Mouse (Mus musculus) stomach, postnatal 0 days (tissue): ENCODE measurements around the gene Npc2. TPM values are rescaled to one million over a fixed set of nuclear protein-coding genes. Genes with fewer than 3 reads are reported as not detected.

Experiments
- ATAC-seq: fragments of 200-750 bp; cut with Nextera tagmentation; 2 replicates; pipeline ENCODE4 v1.8.0; 2017; ENCODE audit not compliant: low FRiP score, low TSS enrichment
- DNase-seq: peaks from one replicate; pipeline ENCODE4 v3.0.0-alpha.2; 2016; ENCODE audit warnings: low spot score
- H3K27ac ChIP-seq: fragments of 300-500 bp; sonication (generic); replicated peaks from 2 replicates; pipeline ENCODE4 v1.5.1; 2014; ENCODE audit warnings: mild to moderate bottlenecking, control low read depth
- H3K27me3 ChIP-seq: fragments of 300-500 bp; sonication (generic); 2 replicates; pipeline ENCODE4 v1.6.1; 2014; ENCODE audit warnings: low read length; ENCODE audit not compliant: control insufficient read depth, insufficient read depth
- H3K36me3 ChIP-seq: fragments of 300-500 bp; sonication (generic); 2 replicates; pipeline ENCODE4 v1.6.1; 2014; ENCODE audit warnings: low read length, mixed read lengths; ENCODE audit not compliant: control insufficient read depth, insufficient read depth
- H3K4me1 ChIP-seq: fragments of 300-500 bp; sonication (generic); replicated peaks from 2 replicates; pipeline ENCODE4 v1.6.1; 2014; ENCODE audit warnings: antibody characterized with exemption; ENCODE audit not compliant: control insufficient read depth, insufficient read depth
- H3K4me2 ChIP-seq: fragments of 300-500 bp; sonication (generic); replicated peaks from 2 replicates; pipeline ENCODE4 v1.6.1; 2014; ENCODE audit warnings: low read depth, mild to moderate bottlenecking, control low read depth, moderate library complexity
- H3K4me3 ChIP-seq: fragments of 300-500 bp; sonication (generic); 2 replicates; pipeline ENCODE4 v1.5.1; 2014; ENCODE audit warnings: low read depth, low read length, control low read depth
- H3K9ac ChIP-seq: fragments of 300-500 bp; sonication (generic); 2 replicates; pipeline ENCODE4 v1.6.1; 2014; ENCODE audit warnings: mild to moderate bottlenecking, low read length, control low read depth, mixed read lengths
- H3K9me3 ChIP-seq: fragments of 300-500 bp; sonication (generic); 2 replicates; pipeline ENCODE4 v1.6.1; 2016; ENCODE audit warnings: low read length; ENCODE audit not compliant: control insufficient read depth
- CTCF ChIP-seq: IDR thresholded peaks from 2 replicates; pipeline ENCODE4 v1.5.1; 2016; ENCODE audit warnings: antibody characterized with exemption, low read depth, mild to moderate bottlenecking, moderate library complexity
- EP300 ChIP-seq: optimal IDR thresholded peaks from 2 replicates; pipeline ENCODE3; 2016; ENCODE audit warnings: antibody characterized with exemption
- WGBS: fragments of 180-500 bp; shearing (Covaris S2); extraction: QIAGEN DNeasy Blood & Tissue Kit; methylation state at CpG from one replicate; pipeline ENCODE4 v1.1.7; 2014; 5-methylcytosine and 5-hydroxymethylcytosine counted together
- polyA plus RNA-seq: library from polyadenylated mRNA; unstranded; fragments of >200 nt; fragmentation: Nextera tagmentation; extraction: Ambion mirVana; gene quantifications from 2 replicates; pipeline ENCODE4 v1.2.1, GENCODE M21; 2015

Npc2 gene
- polyA plus RNA-seq, 1 experiment from 2014 or later, result 49.0 TPM

DNA sequence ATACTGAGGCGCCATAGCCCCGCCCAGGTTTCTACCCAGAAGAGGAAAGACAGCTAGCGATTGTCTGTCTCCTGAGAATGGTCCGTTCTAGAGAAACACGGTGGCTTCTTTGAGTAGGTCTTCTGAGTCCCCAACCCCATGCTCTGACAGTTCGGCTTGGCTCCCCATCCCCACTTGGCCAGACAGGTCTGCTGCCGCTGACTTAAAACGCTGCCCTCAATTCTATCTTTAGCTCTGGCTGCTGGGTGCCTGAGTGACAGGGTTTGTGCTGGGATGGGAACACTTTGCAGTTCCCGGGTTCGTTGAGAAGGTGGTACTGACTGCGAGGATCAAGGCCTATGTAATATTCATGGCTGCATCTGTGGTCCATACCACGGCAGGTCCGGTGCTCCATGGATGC lies 39.6 kb downstream of the Npc2 start:
- TF ChIP-seq CTCF (no peak), EP300 (no peak)
- WGBS, result 67% methylated on average over 13 of the region's 13 CpGs
- Histone ChIP-seq H3K4me2 (no peak overlapping the region), H3K27me3 (no peaks in the 10 kb centered on the region), H3K4me1 (no peaks in the 10 kb centered on the region), H3K4me3 (no peak overlapping the region), H3K9ac (no peak overlapping the region), H3K27ac (no peak overlapping the region), H3K9me3 (no peaks in the 10 kb centered on the region), H3K36me3 (no peaks in the 10 kb centered on the region)
- DNase-seq (no peak), ATAC-seq (no peak)

GRCm38 (mm10) chr12:84728421-84728820 lies 44.5 kb downstream of the Npc2 start:
- no peak overlapping the region for H3K9ac ChIP-seq
- TF ChIP-seq EP300 (no peak), CTCF (no peak)
- DNase-seq (no peak), ATAC-seq (no peak)
- H3K27me3 ChIP-seq, result no peaks in the 10 kb centered on the region
- WGBS, result 90% methylated on average over 10 of the region's 10 CpGs
- H3K27ac ChIP-seq, result no peak overlapping the region
- no peaks in the 10 kb centered on the region for H3K9me3 ChIP-seq
- H3K36me3 ChIP-seq, result no peaks in the 10 kb centered on the region
- H3K4me1 ChIP-seq, result no peaks in the 10 kb centered on the region
- no peak overlapping the region for H3K4me2 ChIP-seq
- no peak overlapping the region for H3K4me3 ChIP-seq

GRCm38 (mm10) chr12:84727434-84727833 lies 45.5 kb downstream of the Npc2 start:
- WGBS, result 33% methylated on average over 5 of the region's 5 CpGs
- Histone ChIP-seq H3K27ac (no peak overlapping the region), H3K9ac (no peak overlapping the region), H3K36me3 (no peaks in the 10 kb centered on the region), H3K4me2 (no peak overlapping the region), H3K27me3 (no peaks in the 10 kb centered on the region), H3K9me3 (no peaks in the 10 kb centered on the region), H3K4me3 (no peak overlapping the region), H3K4me1 (no peaks in the 10 kb centered on the region)
- ATAC-seq (no peak), DNase-seq (no peak)
- TF ChIP-seq EP300 (no peak), CTCF (no peak)

DNA sequence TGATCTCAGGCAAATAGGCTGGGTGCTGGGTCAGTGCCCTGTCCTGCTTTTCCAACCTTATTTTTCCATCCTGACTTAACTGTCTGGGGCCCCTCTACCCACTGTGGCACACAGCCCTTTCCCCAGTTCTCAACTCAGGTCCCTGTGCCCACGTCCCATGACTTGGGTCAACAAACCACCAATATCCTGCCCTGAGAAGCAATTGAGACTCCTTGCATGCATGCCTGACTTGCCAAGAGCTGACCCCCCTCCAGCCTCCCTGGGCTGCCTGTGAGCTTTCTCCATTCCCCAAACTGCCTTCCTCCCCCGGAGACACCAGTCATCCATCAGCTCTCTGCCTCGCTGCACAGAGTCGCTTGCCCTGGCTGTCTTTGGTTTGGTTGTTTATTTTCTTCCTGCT lies 46.0 kb downstream of the Npc2 start:
- no peak overlapping the region for H3K27ac ChIP-seq
- no peaks in the 10 kb centered on the region for H3K36me3 ChIP-seq
- H3K9me3 ChIP-seq, result no peaks in the 10 kb centered on the region
- no peak overlapping the region for H3K4me3 ChIP-seq
- WGBS, result 31% methylated on average over 4 of the region's 4 CpGs
- H3K4me2 ChIP-seq, result no peak overlapping the region
- H3K4me1 ChIP-seq, result no peaks in the 10 kb centered on the region
- no peak for TF ChIP-seq CTCF
- TF ChIP-seq EP300, result no peak
- no peaks in the 10 kb centered on the region for H3K27me3 ChIP-seq
- H3K9ac ChIP-seq, result no peak overlapping the region
- no peak for DNase-seq
- no peak for ATAC-seq

- no peak overlapping the region for H3K27ac ChIP-seq
- no peak for DNase-seq
- H3K4me2 ChIP-seq, result no peak overlapping the region
- no peak for ATAC-seq
- H3K4me1 ChIP-seq, result no peaks in the 10 kb centered on the region
- H3K27me3 ChIP-seq, result no peaks in the 10 kb centered on the region
- no peaks in the 10 kb centered on the region for H3K9me3 ChIP-seq
- H3K9ac ChIP-seq, result no peak overlapping the region
- no peak overlapping the region for H3K4me3 ChIP-seq
- 71% methylated on average over 4 of the region's 4 CpGs for WGBS
- no peaks in the 10 kb centered on the region for H3K36me3 ChIP-seq
- no peak for TF ChIP-seq EP300
- TF ChIP-seq CTCF, result no peak
These were observed 46.6 kb downstream of the Npc2 start for GRCm38 (mm10) chr12:84726391-84726790.

- no peak for ATAC-seq
- Histone ChIP-seq H3K27me3 (no peaks in the 10 kb centered on the region), H3K9ac (no peak overlapping the region), H3K4me3 (no peak overlapping the region), H3K36me3 (no peaks in the 10 kb centered on the region), H3K4me2 (no peak overlapping the region), H3K27ac (no peak overlapping the region), H3K4me1 (no peaks in the 10 kb centered on the region), H3K9me3 (no peaks in the 10 kb centered on the region)
- DNase-seq, result no peak
- no peak for TF ChIP-seq CTCF
- no peak for TF ChIP-seq EP300
- 79% methylated on average over 9 of the region's 9 CpGs for WGBS
These were observed 54.3 kb downstream of the Npc2 start for GRCm38 (mm10) chr12:84718462-84719244.
